Mouse (Mus musculus): Measurements from ENCODE around the gene Prpmp5.
"Not testable (repeated sequence)": the region's sequence is repeated elsewhere in the genome, so short reads cannot be mapped to it uniquely, and the experiment has no call there.

Prpmp5 gene

DNA sequence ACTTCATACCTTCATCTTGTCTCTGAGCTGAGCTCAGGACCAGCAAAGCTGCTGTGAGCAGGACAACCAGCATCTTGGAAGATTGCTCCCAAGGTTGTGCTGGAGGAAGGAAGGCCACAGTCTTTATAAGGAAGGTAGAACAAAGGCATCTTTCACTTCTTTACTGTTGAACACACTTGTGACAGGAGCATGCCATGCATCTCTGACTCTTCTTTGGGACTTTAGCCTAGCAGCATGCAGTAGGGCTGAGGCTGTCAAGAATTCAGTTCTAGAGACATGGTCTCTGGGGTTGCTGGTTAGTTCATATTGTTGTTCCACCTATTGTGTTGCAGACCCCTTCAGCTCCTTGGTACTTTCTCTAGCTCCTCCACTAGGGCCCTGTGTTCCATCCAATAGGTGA lies at the start of gene Prpmp5:
Gene Prpmp5, minus strand, starts transcription at position 101 of the 400 bp plus-strand sequence.
- not testable (repeated sequence) for DNase-seq (ENCODE audit: extremely low spot score, low read depth, low spot score)

GRCm38 (mm10) chr6:132364034-132364433 lies 49.5 kb upstream of the Prpmp5 start, which contains the start of gene Gm8882:
Gene Gm8882 (minus strand): TSS chr6:132364134.
- DNase-seq (ENCODE audit: extremely low spot score, low read depth, low spot score): not testable (repeated sequence)

Data from hindlimb bud, embryonic 11.5 days (tissue).